Mouse (Mus musculus) myocyte (in vitro differentiated cells): ENCODE results near the gene Neu2. TPM values are rescaled to one million over a fixed set of nuclear protein-coding genes. Genes with fewer than 3 reads are reported as not detected.

Experiments used
- H3K27me3 ChIP-seq: one replicate; pipeline ENCODE4 v1.6.1; 2011; ENCODE audit not compliant: control insufficient read depth, insufficient read depth, insufficient read length
- H3K36me3 ChIP-seq: one replicate; pipeline ENCODE4 v1.6.1; 2011; ENCODE audit not compliant: control insufficient read depth, insufficient read depth
- H3K4me2 ChIP-seq: one replicate; pipeline ENCODE4 v1.6.1; 2011; ENCODE audit warnings: low read depth, control low read depth
- H3K4me3 ChIP-seq: one replicate; pipeline ENCODE4 v1.5.1; 2011; ENCODE audit warnings: mild to moderate bottlenecking, control low read depth, moderate library complexity
- H3K79me2 ChIP-seq: one replicate; pipeline ENCODE4 v1.6.1; 2011; ENCODE audit not compliant: control insufficient read depth, insufficient read depth
- H3ac ChIP-seq: one replicate; pipeline ENCODE4 v1.6.1; 2011; ENCODE audit not compliant: control insufficient read depth, insufficient read length
- CEBPB ChIP-seq: IDR thresholded peaks from 2 replicates; pipeline ENCODE4 v1.6.1; 2011; ENCODE audit warnings: mild to moderate bottlenecking, moderate library complexity; ENCODE audit not compliant: poor library complexity, insufficient read depth, severe bottlenecking
- E2F4 ChIP-seq: IDR thresholded peaks from one replicate; pipeline ENCODE4 v1.6.1; 2011; ENCODE audit warnings: mild to moderate bottlenecking, control low read depth, moderate library complexity; ENCODE audit not compliant: insufficient read depth
- MAX ChIP-seq: IDR thresholded peaks from one replicate; pipeline ENCODE4 v1.6.1; 2011; ENCODE audit warnings: low read depth, mild to moderate bottlenecking, control low read depth
- MYOD1 ChIP-seq, 3 experiments: IDR thresholded peaks; one replicate each; pipeline ENCODE4 v1.6.1; 2011; ENCODE audit warnings: control low read depth in 2 of 3, low read depth in 2 of 3, mild to moderate bottlenecking in 2 of 3, moderate library complexity in 1 of 3; ENCODE audit not compliant: insufficient read length in 2 of 3, control insufficient read depth in 1 of 3
- MYOG ChIP-seq, 3 experiments: IDR thresholded peaks; one replicate each; pipeline ENCODE4 v1.6.1; 2011; ENCODE audit warnings: control low read depth in 2 of 3, low read depth in 2 of 3, mild to moderate bottlenecking in 2 of 3; ENCODE audit not compliant: insufficient read length in 2 of 3, control insufficient read depth in 1 of 3, insufficient read depth in 1 of 3
- POLR2A ChIP-seq: IDR thresholded peaks from one replicate; pipeline ENCODE4 v1.6.1; 2011; ENCODE audit warnings: low read depth, mild to moderate bottlenecking, control low read depth, moderate library complexity; ENCODE audit not compliant: insufficient read length
- POLR2AphosphoS2 ChIP-seq: IDR thresholded peaks from one replicate; pipeline ENCODE4 v1.6.1; 2011; ENCODE audit warnings: low read depth, control low read depth; ENCODE audit not compliant: insufficient read length
- REST ChIP-seq: IDR thresholded peaks from one replicate; pipeline ENCODE4 v1.6.1; 2011; ENCODE audit warnings: mild to moderate bottlenecking, control low read depth, moderate library complexity; ENCODE audit not compliant: insufficient read depth, insufficient read length
- SRF ChIP-seq: IDR thresholded peaks from one replicate; pipeline ENCODE4 v1.6.1; 2011; ENCODE audit warnings: low read depth; ENCODE audit not compliant: control insufficient read depth, insufficient read length
- TCF12 ChIP-seq: IDR thresholded peaks from one replicate; pipeline ENCODE4 v1.6.1; 2011; ENCODE audit warnings: mild to moderate bottlenecking, control low read depth; ENCODE audit not compliant: poor library complexity, insufficient read depth, severe bottlenecking
- TCF3 ChIP-seq: IDR thresholded peaks from one replicate; pipeline ENCODE4 v1.6.1; 2011; ENCODE audit warnings: low read depth, control low read depth; ENCODE audit not compliant: insufficient read length
- USF1 ChIP-seq: IDR thresholded peaks from one replicate; pipeline ENCODE4 v1.6.1; 2011; ENCODE audit warnings: low read depth, mild to moderate bottlenecking, control low read depth, moderate library complexity
- polyA plus RNA-seq: library from polyadenylated mRNA; unstranded; fragments of >200 nt; fragmentation: generic; extraction: Trizol; gene quantifications from one replicate; pipeline ENCODE4 v1.2.1, GENCODE M21; 2012; ENCODE audit warnings: missing spikeins

The Neu2 gene
- polyA plus RNA-seq, 1 experiment = 1.6 TPM

- no peak overlapping the region for H3K4me3 ChIP-seq
- TF ChIP-seq USF1 = no peak
- no peak for TF ChIP-seq E2F4
- TF ChIP-seq POLR2AphosphoS2 = no peak
- TF ChIP-seq MYOD1 (IDR thresholded peaks at IDR 0.05; ENCODE audit: control insufficient read depth in 1 of 3, insufficient read length in 2 of 3, low read depth in 2 of 3) = no peak
- no peak for TF ChIP-seq CEBPB
- no peak for TF ChIP-seq MYOG (IDR thresholded peaks at IDR 0.05; ENCODE audit: control insufficient read depth in 1 of 3, insufficient read depth in 1 of 3, insufficient read length in 2 of 3, low read depth in 2 of 3)
Observed at GRCm38 (mm10) chr1:87493542-87493941, 16.1 kb upstream of the Neu2 start.

GRCm38 (mm10) chr1:87505524-87505923, 4.2 kb upstream of the Neu2 start:
- Histone ChIP-seq H3K79me2 (no peaks in the 10 kb centered on the region), H3K36me3 (no peaks in the 10 kb centered on the region), H3K4me3 (no peak overlapping the region), H3ac (no peak overlapping the region), H3K4me2 (no peak overlapping the region), H3K27me3 (peaks cover 7% of the 10 kb centered on the region)
- TF ChIP-seq CEBPB (no peak), E2F4 (no peak), TCF12 (no peak), POLR2AphosphoS2 (no peak), REST (no peak), MAX (no peak), POLR2A (no peak), USF1 (no peak), MYOD1 (IDR thresholded peaks at IDR 0.05; ENCODE audit: control insufficient read depth in 1 of 3, insufficient read length in 2 of 3, low read depth in 2 of 3) (no peak), SRF (no peak), MYOG (IDR thresholded peaks at IDR 0.05; ENCODE audit: control insufficient read depth in 1 of 3, insufficient read depth in 1 of 3, insufficient read length in 2 of 3, low read depth in 2 of 3) (no peak), TCF3 (no peak)

More at GRCm38 (mm10) chr1:87493542-87493941, 16.1 kb upstream of the Neu2 start:
- H3ac ChIP-seq = no peak overlapping the region
- H3K79me2 ChIP-seq = no peaks in the 10 kb centered on the region
- no peaks in the 10 kb centered on the region for H3K36me3 ChIP-seq
- H3K4me2 ChIP-seq = no peak overlapping the region
- no peaks in the 10 kb centered on the region for H3K27me3 ChIP-seq

- TF ChIP-seq MAX = no peak
- no peak for TF ChIP-seq MYOG (IDR thresholded peaks at IDR 0.05; ENCODE audit: control insufficient read depth in 1 of 3, insufficient read depth in 1 of 3, insufficient read length in 2 of 3, low read depth in 2 of 3)
- no peak for TF ChIP-seq POLR2A
- no peak for TF ChIP-seq SRF
- no peak for TF ChIP-seq REST
- TF ChIP-seq POLR2AphosphoS2 = no peak
- TF ChIP-seq E2F4 = no peak
- TF ChIP-seq TCF3 = no peak
- TF ChIP-seq CEBPB = no peak
- TF ChIP-seq MYOD1 (IDR thresholded peaks at IDR 0.05; ENCODE audit: control insufficient read depth in 1 of 3, insufficient read length in 2 of 3, low read depth in 2 of 3) = no peak
- TF ChIP-seq USF1 = no peak
- TF ChIP-seq TCF12 = no peak
- Histone ChIP-seq H3K4me2 (no peak overlapping the region), H3K4me3 (no peak overlapping the region), H3K36me3 (no peaks in the 10 kb centered on the region), H3ac (no peak overlapping the region), H3K79me2 (no peaks in the 10 kb centered on the region), H3K27me3 (peaks cover 7% of the 10 kb centered on the region)
Observed at GRCm38 (mm10) chr1:87507857-87508256, 1.8 kb upstream of the Neu2 start.

- peaks cover 7% of the 10 kb centered on the region for H3K27me3 ChIP-seq
- H3K4me3 ChIP-seq = peak overlapping the region; percentile 20
- H3ac ChIP-seq = peak overlapping the region; percentile 48
- no peak for TF ChIP-seq CEBPB
- no peak for TF ChIP-seq E2F4
- TF ChIP-seq POLR2AphosphoS2 = no peak
- TF ChIP-seq MYOG (IDR thresholded peaks at IDR 0.05; ENCODE audit: control insufficient read depth in 1 of 3, insufficient read depth in 1 of 3, insufficient read length in 2 of 3, low read depth in 2 of 3) = no peak
- TF ChIP-seq MAX = no peak
- TF ChIP-seq REST = no peak
- TF ChIP-seq USF1 = no peak
- no peak for TF ChIP-seq TCF12
- no peak for TF ChIP-seq TCF3
- no peak for TF ChIP-seq SRF
- TF ChIP-seq POLR2A = no peak
- TF ChIP-seq MYOD1 (IDR thresholded peaks at IDR 0.05; ENCODE audit: control insufficient read depth in 1 of 3, insufficient read length in 2 of 3, low read depth in 2 of 3) = no peak
- H3K79me2 ChIP-seq = no peaks in the 10 kb centered on the region
- H3K36me3 ChIP-seq = no peaks in the 10 kb centered on the region
- H3K4me2 ChIP-seq = peak overlapping the region; percentile 92
Observed at GRCm38 (mm10) chr1:87508591-87509560, 813 bp upstream of the Neu2 start.
